In genomic region chr10:110890656-110891272, GRCm38 (mm10) we compare ENCODE assay signal across 21 mouse cellular contexts. TPM values are rescaled to one million over a fixed set of nuclear protein-coding genes. Genes with fewer than 3 reads are reported as not detected.
DNase-seq lines count a peak whose midpoint lies in the region; ATAC-seq lines count a peak whose summit lies in the region.
"Had no signal": no experiment of that assay in that cellular context is flagged by ENCODE, and none has a peak within 500 bp of the region (broad histone marks: within the 10 kb centered on the region; RNA-seq: fewer than 3 reads in every experiment).

No protein-coding gene starts in this region.

- no peak for ATAC-seq in liver, embryonic 16.5 days (ENCODE audit: low read depth)
- no peak for ATAC-seq in liver, embryonic 11.5 days (replicated peaks; ENCODE audit: low FRiP score)
- peak; percentile 67 for ATAC-seq in common myeloid progenitor, adult 5-6 weeks (replicated peaks; ENCODE audit: low read depth, poor library complexity, severe bottlenecking)
- peak; percentile 86 for ATAC-seq in megakaryocyte progenitor cell, adult 5-6 weeks (replicated peaks; ENCODE audit: poor library complexity)
- no peak for ATAC-seq in hindbrain, embryonic 11.5 days (ENCODE audit: low FRiP score)
- ATAC-seq: forebrain, embryonic 14.5 days; intestine, embryonic 15.5 days; liver, embryonic 12.5 days; midbrain, embryonic 13.5 days had no signal

- no peak overlapping the region for H3K4me3 ChIP-seq in liver, embryonic 16.5 days (ENCODE audit: low read depth, low read length)
- no peak overlapping the region for H3K4me3 ChIP-seq in liver, embryonic 11.5 days (ENCODE audit: low read depth, low read length)
- no peak overlapping the region for H3K4me3 ChIP-seq in hindbrain, embryonic 11.5 days (ENCODE audit: low read depth, low read length)
- H3K4me3 ChIP-seq: heart, embryonic 15.5 days; hindbrain, embryonic 12.5 days; intestine, embryonic 15.5 days; liver, embryonic 12.5 days; midbrain, embryonic 13.5 days; myocyte had no signal

- no peaks in the 10 kb centered on the region for H3K9me3 ChIP-seq in liver, embryonic 16.5 days (replicated peaks; ENCODE audit: control insufficient read depth, low read length)
- no peaks in the 10 kb centered on the region for H3K9me3 ChIP-seq in liver, embryonic 11.5 days (ENCODE audit: control insufficient read depth, low read length)
- no peaks in the 10 kb centered on the region for H3K9me3 ChIP-seq in hindbrain, embryonic 11.5 days (ENCODE audit: control insufficient read depth, low read length)
- H3K9me3 ChIP-seq: heart, embryonic 15.5 days; hindbrain, embryonic 12.5 days; intestine, embryonic 15.5 days; liver, embryonic 12.5 days had no signal

- H3K4me2 ChIP-seq in liver, embryonic 16.5 days (ENCODE audit: low read depth, low read length), result no peak overlapping the region
- H3K4me2 ChIP-seq in liver, embryonic 11.5 days, result no peak overlapping the region
- H3K4me2 ChIP-seq in hindbrain, embryonic 11.5 days (replicated peaks; ENCODE audit: low read depth, low read length), result no peak overlapping the region
- H3K4me2 ChIP-seq: heart, embryonic 15.5 days; hindbrain, embryonic 12.5 days; intestine, embryonic 15.5 days; liver, embryonic 12.5 days; midbrain, embryonic 13.5 days had no signal

- no peak for DNase-seq in liver, embryonic 11.5 days (ENCODE audit: low spot score)
- DNase-seq in 416B (ENCODE audit: low read depth), result peak; percentile 59
- no peak for DNase-seq in left cerebral cortex, postnatal 25 days (ENCODE audit: low spot score in 2 of 2)
- no peak for DNase-seq in hindbrain, embryonic 11.5 days (ENCODE audit: low spot score)
- DNase-seq in adrenal gland, adult (ENCODE audit: inconsistent age in 2 of 2, low spot score in 1 of 2), result no peak
- DNase-seq: adrenal gland, adult 2 months; cerebellum, postnatal 14 days; layer of hippocampus, postnatal 36 days; left cerebral cortex, postnatal 4 days; lung, postnatal 4 days; retina, postnatal 1 day had no signal

- H3K36me3 ChIP-seq in liver, embryonic 16.5 days (ENCODE audit: control insufficient read depth, insufficient read depth), result no peaks in the 10 kb centered on the region
- no peaks in the 10 kb centered on the region for H3K36me3 ChIP-seq in liver, embryonic 11.5 days (ENCODE audit: control insufficient read depth, insufficient read depth, low read length)
- no peaks in the 10 kb centered on the region for H3K36me3 ChIP-seq in hindbrain, embryonic 11.5 days (ENCODE audit: control insufficient read depth, insufficient read depth, low read length)
- H3K36me3 ChIP-seq: heart, embryonic 15.5 days; hindbrain, embryonic 12.5 days; intestine, embryonic 15.5 days; liver, embryonic 12.5 days; midbrain, embryonic 13.5 days had no signal

- WGBS in liver, embryonic 16.5 days (ENCODE audit: insufficient replicate concordance), result 26% methylated on average over 7 of the region's 7 CpGs
- 48% methylated on average over 7 of the region's 7 CpGs for WGBS in liver, embryonic 11.5 days
- 79% methylated on average over 7 of the region's 7 CpGs for WGBS in hindbrain, embryonic 11.5 days

- intact Hi-C loops in left cerebral cortex, postnatal 25 days (cut with DNase I), result no loop called here

- H3K9ac ChIP-seq in liver, embryonic 16.5 days (ENCODE audit: low read depth, low read length), result no peak overlapping the region
- no peak overlapping the region for H3K9ac ChIP-seq in liver, embryonic 11.5 days (ENCODE audit: low read depth, low read length)
- H3K9ac ChIP-seq in hindbrain, embryonic 11.5 days (ENCODE audit: low read depth, low read length), result no peak overlapping the region
- H3K9ac ChIP-seq: heart, embryonic 15.5 days; hindbrain, embryonic 12.5 days; intestine, embryonic 15.5 days; liver, embryonic 12.5 days; midbrain, embryonic 13.5 days had no signal

- peak overlapping the region; percentile 2; the same call in 1 of the 2 replicates for H3K27ac ChIP-seq in liver, embryonic 16.5 days (ENCODE audit: low read length)
- no peak overlapping the region for H3K27ac ChIP-seq in liver, embryonic 11.5 days (ENCODE audit: low read depth, low read length)
- no peak overlapping the region for H3K27ac ChIP-seq in hindbrain, embryonic 11.5 days (ENCODE audit: low read depth, low read length)
- H3K27ac ChIP-seq: heart, embryonic 15.5 days; hindbrain, embryonic 12.5 days; intestine, embryonic 15.5 days; liver, embryonic 12.5 days; midbrain, embryonic 13.5 days had no signal

- no peaks in the 10 kb centered on the region for H3K27me3 ChIP-seq in liver, embryonic 16.5 days (ENCODE audit: control insufficient read depth, insufficient read depth, low read depth, low read length)
- H3K27me3 ChIP-seq in liver, embryonic 11.5 days (replicated peaks; ENCODE audit: control insufficient read depth, insufficient read depth, low read length), result no peaks in the 10 kb centered on the region
- H3K27me3 ChIP-seq in hindbrain, embryonic 11.5 days (ENCODE audit: control insufficient read depth, insufficient read depth, low read length), result no peaks in the 10 kb centered on the region
- H3K27me3 ChIP-seq: heart, embryonic 15.5 days; hindbrain, embryonic 12.5 days; intestine, embryonic 15.5 days; liver, embryonic 12.5 days; midbrain, embryonic 13.5 days had no signal

- H3K4me1 ChIP-seq in liver, embryonic 16.5 days (ENCODE audit: control insufficient read depth, low read depth, low read length), result no peaks in the 10 kb centered on the region
- H3K4me1 ChIP-seq in liver, embryonic 11.5 days (replicated peaks; ENCODE audit: control insufficient read depth, insufficient read depth, low read length), result no peaks in the 10 kb centered on the region
- no peaks in the 10 kb centered on the region for H3K4me1 ChIP-seq in hindbrain, embryonic 11.5 days (replicated peaks; ENCODE audit: control insufficient read depth, insufficient read depth, low read length)
- H3K4me1 ChIP-seq: heart, embryonic 15.5 days; hindbrain, embryonic 12.5 days; intestine, embryonic 15.5 days; liver, embryonic 12.5 days; midbrain, embryonic 13.5 days had no signal

RNA-seq across cellular contexts. Expression of gene Csrp2, which starts 28.8 kb away (rescaled TPM):
- polyA plus RNA-seq in liver, embryonic 16.5 days (2015; fragmentation: Nextera tagmentation; extraction: Ambion mirVana), result 15.3 and 15.5 TPM in 2 replicates
- polyA plus RNA-seq in liver, embryonic 11.5 days (2014; fragmentation: Nextera tagmentation; extraction: Ambion mirVana), result 64.4 and 72.4 TPM in 2 replicates
- 41.6 and 65.8 TPM in 2 replicates for total RNA-seq in common myeloid progenitor, adult 5-6 weeks (2017)
- total RNA-seq in megakaryocyte progenitor cell, adult 5-6 weeks (2015), result 19.3 and 26.5 TPM in 2 replicates
- total RNA-seq in megakaryocyte progenitor cell, adult 5-6 weeks (2017), result 61.1 and 92.4 TPM in 2 replicates
- 10 to 100 TPM; 11.0 to 12.7 TPM for total RNA-seq in left cerebral cortex, postnatal 25 days (2021)
- polyA plus RNA-seq in hindbrain, embryonic 11.5 days (2014; fragmentation: Nextera tagmentation; extraction: Ambion mirVana), result 150 and 156 TPM in 2 replicates

Comparison
In these comparisons a context has a peak if more than half of its experiments do, and no peak if none do; other contexts are left out.
1. ATAC-seq: peak in common myeloid progenitor, adult 5-6 weeks (single experiment) and megakaryocyte progenitor cell, adult 5-6 weeks (single experiment); none in liver, embryonic 16.5 days (single experiment), liver, embryonic 11.5 days (single experiment) and hindbrain, embryonic 11.5 days (single experiment).